Mouse (Mus musculus) ES-E14 (cell line): Measurements from ENCODE around the gene Samd3. TPM values are rescaled to one million over a fixed set of nuclear protein-coding genes. Genes with fewer than 3 reads are reported as not detected.

Experiments
- DNase-seq: peaks from one replicate; pipeline ENCODE4 v3.0.0-alpha.2; 2013; ENCODE audit warnings: low read depth, low spot score
- H3K27ac ChIP-seq: 2 replicates; pipeline ENCODE4 v1.5.1; 2012; ENCODE audit warnings: low read depth, mild to moderate bottlenecking, low read length, moderate library complexity, mixed read lengths; ENCODE audit not compliant: poor library complexity, insufficient read depth, severe bottlenecking
- H3K36me3 ChIP-seq: 2 replicates; pipeline ENCODE4 v1.6.1; 2012; ENCODE audit warnings: mild to moderate bottlenecking, low read length, moderate library complexity, mixed read lengths; ENCODE audit not compliant: control insufficient read depth, poor library complexity, insufficient read depth, severe bottlenecking
- H3K4me1 ChIP-seq, 2 experiments: fragments of 150-350 bp in 1 of 2; sonication (generic) in 1 of 2; 2 replicates each; pipeline ENCODE4 v1.6.1; 2012; ENCODE audit warnings: low read length in 2 of 2, mild to moderate bottlenecking in 1 of 2, mixed read lengths in 1 of 2; ENCODE audit not compliant: control insufficient read depth in 2 of 2, insufficient read depth in 2 of 2, poor library complexity in 1 of 2
- H3K4me3 ChIP-seq, 2 experiments: fragments of 150-350 bp in 1 of 2; sonication (generic) in 1 of 2; 2 replicates each; pipeline ENCODE4 v1.5.1; 2012; ENCODE audit warnings: low read length in 2 of 2, low read depth in 1 of 2, mild to moderate bottlenecking in 1 of 2, mixed read lengths in 1 of 2; ENCODE audit not compliant: insufficient read depth in 1 of 2, poor library complexity in 1 of 2, severe bottlenecking in 1 of 2
- H3K9ac ChIP-seq: 2 replicates; pipeline ENCODE4 v1.6.1; 2012; ENCODE audit warnings: low read depth, mild to moderate bottlenecking, low read length, mixed read lengths; ENCODE audit not compliant: poor library complexity, insufficient read depth, severe bottlenecking
- H3K9me3 ChIP-seq: fragments of 150-350 bp; sonication (generic); 2 replicates; pipeline ENCODE4 v1.6.1; 2012; ENCODE audit warnings: low read depth, mild to moderate bottlenecking, low read length; ENCODE audit not compliant: control insufficient read depth, insufficient read depth
- CHD2 ChIP-seq: IDR thresholded peaks from 2 replicates; pipeline ENCODE4 v1.6.1; 2014; ENCODE audit warnings: mild to moderate bottlenecking, low read depth, low read length, inconsistent platforms
- HCFC1 ChIP-seq: IDR thresholded peaks from 2 replicates; pipeline ENCODE4 v1.6.1; 2012; ENCODE audit warnings: low read length, inconsistent platforms, borderline replicate concordance; ENCODE audit not compliant: insufficient read depth
- MAFK ChIP-seq: IDR thresholded peaks from 2 replicates; pipeline ENCODE4 v1.6.1; 2014; ENCODE audit warnings: mild to moderate bottlenecking, low read depth, low read length, inconsistent platforms; ENCODE audit not compliant: insufficient read depth
- ZC3H11A ChIP-seq: IDR thresholded peaks from 2 replicates; pipeline ENCODE4 v1.6.1; 2012; ENCODE audit warnings: low read depth, mild to moderate bottlenecking, inconsistent platforms, low read length, borderline replicate concordance
- ZNF384 ChIP-seq: IDR thresholded peaks from 2 replicates; pipeline ENCODE4 v1.6.1; 2012; ENCODE audit warnings: low read depth, low read length, inconsistent platforms
- in situ Hi-C, 2 experiments: fragments of 600-800 bp; cut with MboI; formaldehyde crosslinking; loops; one replicate each; pipeline ENCODE4 v1.15.1; 2025; ENCODE audit warnings: low sequenced_read_pairs in 2 of 2, inconsistent platforms in 1 of 2; ENCODE audit not compliant: unreplicated experiment in 2 of 2
- total RNA-seq: library from RNA; depleted of rRNA; stranded (reverse); fragments of 300-350 nt; gene quantifications from 2 replicates; pipeline ENCODE4 v1.2.3, GENCODE M21; 2012

Gene Samd3
- total RNA-seq, 1 experiment: not detected

GRCm38 (mm10) chr10:26220729-26221128 is 8.8 kb upstream of the Samd3 start:
- DNase-seq: no peak
- H3K9ac ChIP-seq: no peak overlapping the region
- in situ Hi-C loops: no loop called here

GRCm38 (mm10) chr10:26226241-26226640 is 3.3 kb upstream of the Samd3 start:
- TF ChIP-seq CHD2 (no peak), MAFK (no peak), ZNF384 (no peak), ZC3H11A (no peak), HCFC1 (no peak)
- no peak for DNase-seq
- in situ Hi-C loops: no loop called here
- Histone ChIP-seq H3K27ac (no peak overlapping the region), H3K9ac (no peak overlapping the region), H3K4me1 (no peaks in the 10 kb centered on the region), H3K9me3 (no peaks in the 10 kb centered on the region), H3K36me3 (no peaks in the 10 kb centered on the region), H3K4me3 (no peak overlapping the region)

More at GRCm38 (mm10) chr10:26220729-26221128, 8.8 kb upstream of the Samd3 start:
- Histone ChIP-seq H3K9me3 (no peaks in the 10 kb centered on the region), H3K4me1 (no peaks in the 10 kb centered on the region), H3K4me3 (no peak overlapping the region), H3K27ac (no peak overlapping the region), H3K36me3 (no peaks in the 10 kb centered on the region)
- no peak for TF ChIP-seq HCFC1
- TF ChIP-seq ZC3H11A: no peak
- TF ChIP-seq CHD2: no peak
- no peak for TF ChIP-seq MAFK
- no peak for TF ChIP-seq ZNF384

- Histone ChIP-seq H3K4me1 (no peaks in the 10 kb centered on the region), H3K36me3 (no peaks in the 10 kb centered on the region), H3K9ac (no peak overlapping the region), H3K9me3 (no peaks in the 10 kb centered on the region), H3K27ac (no peak overlapping the region), H3K4me3 (no peak overlapping the region)
- no peak for DNase-seq
- TF ChIP-seq HCFC1 (no peak), MAFK (no peak), ZC3H11A (no peak), ZNF384 (no peak)
- in situ Hi-C loops: no loop called here
These were observed 2.8 kb upstream of the Samd3 start for GRCm38 (mm10) chr10:26226734-26227133.

- Histone ChIP-seq H3K36me3 (no peaks in the 10 kb centered on the region), H3K27ac (no peak overlapping the region), H3K4me3 (no peak overlapping the region), H3K4me1 (no peaks in the 10 kb centered on the region), H3K9me3 (no peaks in the 10 kb centered on the region), H3K9ac (no peak overlapping the region)
- in situ Hi-C loops: no loop called here
- no peak for DNase-seq
- TF ChIP-seq ZC3H11A (no peak), CHD2 (no peak), ZNF384 (no peak), MAFK (no peak), HCFC1 (no peak)
These were observed 1.3 kb upstream of the Samd3 start for GRCm38 (mm10) chr10:26228187-26228586.

- DNase-seq: no peak
- H3K9ac ChIP-seq: no peak overlapping the region
- H3K27ac ChIP-seq: no peak overlapping the region
- in situ Hi-C loops: no loop called here
- no peaks in the 10 kb centered on the region for H3K4me1 ChIP-seq
- H3K9me3 ChIP-seq: no peaks in the 10 kb centered on the region
- H3K4me3 ChIP-seq: no peak overlapping the region
- TF ChIP-seq MAFK: no peak
- TF ChIP-seq ZC3H11A: no peak
- no peak for TF ChIP-seq CHD2
- TF ChIP-seq ZNF384: no peak
- TF ChIP-seq HCFC1: no peak
- no peaks in the 10 kb centered on the region for H3K36me3 ChIP-seq
These were observed 2.7 kb downstream of the Samd3 start for GRCm38 (mm10) chr10:26232071-26232653.
